Mouse (Mus musculus) mature B cell (primary cell): ENCODE measurements around the gene Tob1.

Source experiments
- in situ Hi-C: fragments of 300-500 bp; cut with MboI; formaldehyde crosslinking; loops from 2 replicates; pipeline ENCODE4 v1.14.3; 2019

The Tob1 gene

GRCm38 (mm10) chr11:94229207-94229960 lies 18.1 kb downstream of the Tob1 start:
- in situ Hi-C loops = no loop called here

GRCm38 (mm10) chr11:94230244-94230643 lies 19.0 kb downstream of the Tob1 start:
- in situ Hi-C loops = no loop called here

- in situ Hi-C loops = no loop called here
Measured at GRCm38 (mm10) chr11:94231821-94232552, 20.7 kb downstream of the Tob1 start.

GRCm38 (mm10) chr11:94233405-94233804 lies 22.2 kb downstream of the Tob1 start:
- in situ Hi-C loops = no loop called here

- in situ Hi-C loops = no loop called here
Measured at GRCm38 (mm10) chr11:94234380-94234779, 23.1 kb downstream of the Tob1 start.

GRCm38 (mm10) chr11:94234857-94235256 lies 23.6 kb downstream of the Tob1 start:
- in situ Hi-C loops = no loop called here

- in situ Hi-C loops = no loop called here
Measured at GRCm38 (mm10) chr11:94236074-94236473, 24.8 kb downstream of the Tob1 start.

- in situ Hi-C loops = no loop called here
Measured at GRCm38 (mm10) chr11:94238786-94239185, 27.5 kb downstream of the Tob1 start.

GRCm38 (mm10) chr11:94239706-94240105 lies 28.5 kb downstream of the Tob1 start:
- in situ Hi-C loops = no loop called here

- in situ Hi-C loops = no loop called here
Measured at GRCm38 (mm10) chr11:94242760-94243421, 31.6 kb downstream of the Tob1 start.

GRCm38 (mm10) chr11:94243422-94244180 lies 32.3 kb downstream of the Tob1 start:
- in situ Hi-C loops = no loop called here

- in situ Hi-C loops = no loop called here
Measured at GRCm38 (mm10) chr11:94244385-94244784, 33.1 kb downstream of the Tob1 start.

GRCm38 (mm10) chr11:94245955-94246788 lies 34.9 kb downstream of the Tob1 start, which contains the start of gene Wfikkn2:
Wfikkn2 (minus strand) TSS chr11:94246005.
- in situ Hi-C loops = no loop called here

GRCm38 (mm10) chr11:94246789-94247061 lies 35.5 kb downstream of the Tob1 start:
- in situ Hi-C loops = no loop called here

GRCm38 (mm10) chr11:94253156-94253555 lies 41.9 kb downstream of the Tob1 start:
- in situ Hi-C loops = no loop called here

GRCm38 (mm10) chr11:94253691-94254090 lies 42.4 kb downstream of the Tob1 start:
- in situ Hi-C loops = no loop called here

- in situ Hi-C loops = no loop called here
Measured at GRCm38 (mm10) chr11:94255733-94256132, 44.5 kb downstream of the Tob1 start.

GRCm38 (mm10) chr11:94257987-94258386 lies 46.7 kb downstream of the Tob1 start:
- in situ Hi-C loops = no loop called here

GRCm38 (mm10) chr11:94259814-94260213 lies 48.6 kb downstream of the Tob1 start:
- in situ Hi-C loops = no loop called here

GRCm38 (mm10) chr11:94261585-94262370 lies 50.5 kb downstream of the Tob1 start:
- in situ Hi-C loops = no loop called here
